Mouse (Mus musculus) megakaryocyte, embryonic 14.5 days (primary cell): Measurements from ENCODE around the gene Gpt2.

ENCODE experiments used
- FLI1 ChIP-seq: IDR thresholded peaks from 2 replicates; pipeline ENCODE4 v1.6.1; 2012; ENCODE audit warnings: low read length, inconsistent platforms, mixed read lengths
- GATA1 ChIP-seq: IDR thresholded peaks from 3 replicates; pipeline ENCODE4 v1.6.1; 2012; ENCODE audit warnings: mixed read lengths, low read length, inconsistent platforms, borderline replicate concordance

GRCm38 (mm10) chr8:85556986-85557600, 64.7 kb downstream of the Gpt2 start:
- TF ChIP-seq GATA1 (no peak), FLI1 (no peak)
